Mouse (Mus musculus) brown adipose tissue, adult 24 weeks (tissue): Measurements from ENCODE around the gene Pde4a. TPM values are rescaled to one million over a fixed set of nuclear protein-coding genes. Genes with fewer than 3 reads are reported as not detected.
"Not testable (repeated sequence)": the region's sequence is repeated elsewhere in the genome, so short reads cannot be mapped to it uniquely, and the experiment has no call there.

ENCODE experiments used
- H3K27ac ChIP-seq: fragments of 200-500 bp; replicated peaks from 2 replicates; pipeline ENCODE4 v1.5.1; 2012; ENCODE audit warnings: low read depth, mild to moderate bottlenecking, low read length
- H3K4me1 ChIP-seq: fragments of 200-500 bp; 2 replicates; pipeline ENCODE4 v1.6.1; 2012; ENCODE audit warnings: low read length, mixed read lengths; ENCODE audit not compliant: control insufficient read depth, insufficient read depth, insufficient read length
- H3K4me3 ChIP-seq: fragments of 200-500 bp; 2 replicates; pipeline ENCODE4 v1.5.1; 2012; ENCODE audit warnings: low read depth, mild to moderate bottlenecking, low read length, moderate library complexity; ENCODE audit not compliant: insufficient read depth
- polyA plus RNA-seq: library from polyadenylated mRNA; stranded (reverse); fragments of >200 nt; gene quantifications from 2 replicates; pipeline ENCODE4 v1.2.4, GENCODE M21; 2012; ENCODE audit not compliant: missing spikeins, insufficient read depth, insufficient read length

Gene Pde4a
- polyA plus RNA-seq, 1 experiment, result 29.4 TPM

DNA sequence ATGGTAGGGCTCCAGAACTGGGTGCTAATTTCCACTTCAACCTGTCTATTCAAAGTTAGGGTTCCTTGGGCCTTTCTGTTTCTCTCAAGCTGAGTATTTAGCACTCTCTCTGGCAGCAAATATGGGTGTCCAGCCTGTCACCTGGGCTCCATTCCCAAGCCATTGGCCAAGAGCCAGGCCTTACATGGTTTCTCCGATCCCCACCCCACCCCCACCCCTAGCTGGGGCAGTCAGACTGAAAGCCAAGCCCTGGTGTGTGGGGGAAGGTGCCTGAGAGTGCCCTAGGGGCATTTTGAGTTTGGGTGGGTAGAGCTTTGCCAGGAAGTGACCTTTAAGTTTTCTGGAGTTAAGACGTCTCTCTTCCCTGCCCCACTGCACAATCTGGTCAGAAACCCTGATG lies 19.2 kb downstream of the Pde4a start:
- H3K4me3 ChIP-seq, result peak overlapping the region; percentile 61
- peaks cover 5% of the 10 kb centered on the region; the same call in 1 of the 2 replicates for H3K4me1 ChIP-seq
- peak overlapping the region; percentile 92 for H3K27ac ChIP-seq

DNA sequence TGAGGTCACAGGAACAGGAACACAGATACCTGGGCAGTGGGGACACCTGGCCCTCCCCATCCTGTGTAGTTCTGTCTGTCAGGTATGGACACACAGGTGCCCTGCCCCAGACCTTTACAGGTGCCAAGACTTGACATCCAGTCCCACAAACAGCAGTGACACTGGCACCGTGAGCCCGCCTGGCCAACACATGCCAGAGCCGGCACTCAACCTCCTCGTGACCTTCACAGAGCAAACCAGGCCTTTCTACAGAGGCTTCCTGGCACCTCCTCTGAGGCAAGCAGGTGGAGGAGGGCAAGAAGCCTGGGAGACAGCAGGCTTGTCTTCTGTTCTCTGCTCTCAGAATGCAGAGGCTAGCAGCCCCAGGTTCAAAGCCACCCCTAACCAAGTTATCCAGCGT lies 19.9 kb downstream of the Pde4a start:
- peak overlapping the region; percentile 21; the same call in 1 of the 2 replicates for H3K4me3 ChIP-seq

GRCm38 (mm10) chr9:21189905-21190304 lies 24.4 kb downstream of the Pde4a start:
- no peak overlapping the region for H3K27ac ChIP-seq
- no peak overlapping the region for H3K4me3 ChIP-seq
- peaks cover 3% of the 10 kb centered on the region; the same call in 1 of the 2 replicates for H3K4me1 ChIP-seq

More for the DNA sequence above, 19.9 kb downstream of the Pde4a start:
- Histone ChIP-seq H3K27ac (peak overlapping the region; percentile 92), H3K4me1 (peaks cover 5% of the 10 kb centered on the region; the same call in 1 of the 2 replicates)

GRCm38 (mm10) chr9:21190670-21191069 lies 25.2 kb downstream of the Pde4a start:
- Histone ChIP-seq H3K27ac (no peak overlapping the region), H3K4me3 (no peak overlapping the region), H3K4me1 (peaks cover 3% of the 10 kb centered on the region; the same call in 1 of the 2 replicates)

- H3K4me3 ChIP-seq, result no peak overlapping the region
- no peaks in the 10 kb centered on the region for H3K4me1 ChIP-seq
- H3K27ac ChIP-seq, result no peak overlapping the region
Measured at GRCm38 (mm10) chr9:21193786-21194185, 28.3 kb downstream of the Pde4a start.

DNA sequence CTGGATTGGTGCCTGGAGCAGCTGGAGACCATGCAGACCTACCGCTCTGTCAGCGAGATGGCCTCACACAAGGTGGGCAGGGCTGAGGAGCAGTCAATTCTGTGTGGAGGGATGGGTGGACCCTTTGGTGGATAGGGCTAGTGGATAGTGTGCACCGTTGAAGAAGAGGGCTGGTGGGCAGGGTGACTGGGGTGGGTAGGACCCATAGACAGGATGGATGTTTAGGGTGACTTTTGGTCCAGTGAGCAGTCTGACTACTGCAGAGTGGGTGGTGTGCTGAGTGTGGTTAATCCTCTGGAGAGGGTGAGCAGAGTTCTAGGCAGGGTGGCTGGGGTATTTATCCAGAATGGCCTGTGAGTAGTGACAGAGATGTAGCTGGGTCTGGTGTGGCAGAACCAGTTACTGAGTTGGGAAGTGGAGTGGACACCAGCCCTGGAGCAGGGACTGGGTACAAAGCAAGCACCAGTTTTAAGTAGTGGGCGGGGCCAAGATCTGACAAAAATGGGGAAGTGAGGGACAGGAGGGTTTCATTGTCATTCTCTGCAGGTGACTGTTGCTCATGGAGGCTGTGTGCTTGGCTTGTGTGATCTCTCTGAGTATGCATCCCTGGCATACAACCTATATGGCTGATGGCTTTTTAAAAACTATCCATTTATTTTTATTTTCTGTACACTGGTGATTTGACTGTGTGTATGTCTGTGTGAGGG lies 29.4 kb downstream of the Pde4a start:
- Histone ChIP-seq H3K27ac (no peak overlapping the region), H3K4me3 (no peak overlapping the region), H3K4me1 (no peaks in the 10 kb centered on the region)

DNA sequence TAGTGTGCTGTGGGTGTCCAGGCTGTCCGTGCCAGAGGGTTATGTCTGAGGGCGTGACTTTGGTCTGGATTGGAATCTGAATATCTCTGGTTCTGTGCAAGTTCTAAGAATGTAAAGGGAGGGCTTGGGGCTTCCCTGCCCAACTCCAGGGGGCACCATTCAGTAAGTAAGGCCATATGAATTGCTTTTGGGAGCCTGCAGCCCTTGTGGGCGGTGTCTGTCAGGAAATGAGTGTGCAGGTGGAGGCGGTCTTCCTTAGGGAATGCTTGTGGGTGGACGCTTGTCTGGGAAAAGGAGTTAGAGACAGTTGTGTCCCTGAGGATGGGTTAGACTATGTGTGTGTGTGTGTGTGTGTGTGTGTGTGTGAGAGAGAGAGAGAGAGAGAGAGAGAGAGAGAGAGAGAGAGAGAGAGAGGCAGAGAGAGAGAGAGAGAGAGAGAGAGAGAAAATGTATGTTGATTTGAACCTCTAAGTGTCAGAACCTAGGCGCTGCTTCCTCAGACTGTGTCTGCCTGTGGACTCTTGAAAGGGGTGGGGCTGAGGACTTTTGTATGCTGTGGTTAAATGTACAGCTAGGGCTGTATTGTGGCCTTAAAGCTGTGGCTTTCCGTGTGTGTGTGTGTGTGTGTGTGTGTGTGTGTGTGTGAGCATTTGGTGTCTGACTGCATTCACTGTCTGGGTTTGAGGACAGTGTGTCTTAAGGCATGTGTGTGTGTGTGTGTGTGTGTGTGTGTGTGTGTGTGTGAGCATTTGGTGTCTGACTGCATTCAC lies 30.4 kb downstream of the Pde4a start:
- not testable (repeated sequence) for H3K27ac ChIP-seq, H3K4me3 ChIP-seq, H3K4me1 ChIP-seq

DNA sequence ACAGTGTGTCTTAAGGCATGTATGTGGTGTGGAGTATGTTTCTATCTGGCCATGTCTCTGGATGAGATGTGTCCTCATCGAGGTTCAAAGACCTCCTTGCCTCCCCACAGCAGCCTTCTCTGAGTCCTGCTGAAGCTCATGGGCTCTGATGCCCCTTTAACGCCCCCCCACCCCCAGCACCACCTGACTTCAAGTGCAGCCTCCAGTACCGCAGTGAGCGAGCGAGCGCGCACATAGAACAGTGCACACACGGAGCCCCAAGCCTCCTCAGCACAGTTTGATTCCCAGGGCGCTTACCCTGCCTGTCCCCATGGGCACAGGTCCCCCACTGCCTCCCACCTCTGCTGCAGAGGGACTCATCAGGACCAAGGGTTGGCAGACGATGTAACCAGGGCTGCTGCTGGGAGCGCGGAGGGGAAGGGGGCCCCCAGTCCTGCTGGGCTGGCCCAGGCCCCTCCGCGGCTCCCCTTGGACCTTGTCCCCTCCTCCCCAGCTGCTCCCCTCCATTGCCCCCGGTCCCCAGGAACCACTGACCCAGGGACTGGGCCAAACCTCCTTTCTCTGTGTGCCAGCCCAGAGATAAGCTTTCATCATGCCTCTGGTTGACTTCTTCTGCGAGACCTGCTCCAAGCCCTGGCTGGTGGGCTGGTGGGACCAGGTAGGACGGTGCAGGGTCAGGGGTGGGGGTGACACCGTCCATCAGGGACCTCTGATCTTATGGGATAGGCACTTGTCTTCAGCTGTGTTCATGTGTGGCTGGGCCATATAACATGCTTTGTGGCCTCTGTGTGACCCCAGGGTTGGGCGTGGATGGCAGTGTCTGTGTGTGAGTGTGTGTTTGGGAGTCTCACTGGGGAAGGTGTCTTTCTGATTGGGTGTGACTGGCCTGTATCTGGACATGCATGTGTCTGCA lies 31.3 kb downstream of the Pde4a start:
- no peak overlapping the region for H3K27ac ChIP-seq

GRCm38 (mm10) chr9:21197981-21198380 lies 32.5 kb downstream of the Pde4a start:
- Histone ChIP-seq H3K4me1 (no peaks in the 10 kb centered on the region), H3K4me3 (no peak overlapping the region)

More for the DNA sequence above, 31.3 kb downstream of the Pde4a start:
- no peaks in the 10 kb centered on the region for H3K4me1 ChIP-seq
- H3K4me3 ChIP-seq, result no peak overlapping the region

GRCm38 (mm10) chr9:21198960-21199359 lies 33.4 kb downstream of the Pde4a start:
- H3K27ac ChIP-seq, result no peak overlapping the region
- H3K4me1 ChIP-seq, result no peaks in the 10 kb centered on the region
- no peak overlapping the region for H3K4me3 ChIP-seq

More at GRCm38 (mm10) chr9:21197981-21198380, 32.5 kb downstream of the Pde4a start:
- H3K27ac ChIP-seq, result no peak overlapping the region

DNA sequence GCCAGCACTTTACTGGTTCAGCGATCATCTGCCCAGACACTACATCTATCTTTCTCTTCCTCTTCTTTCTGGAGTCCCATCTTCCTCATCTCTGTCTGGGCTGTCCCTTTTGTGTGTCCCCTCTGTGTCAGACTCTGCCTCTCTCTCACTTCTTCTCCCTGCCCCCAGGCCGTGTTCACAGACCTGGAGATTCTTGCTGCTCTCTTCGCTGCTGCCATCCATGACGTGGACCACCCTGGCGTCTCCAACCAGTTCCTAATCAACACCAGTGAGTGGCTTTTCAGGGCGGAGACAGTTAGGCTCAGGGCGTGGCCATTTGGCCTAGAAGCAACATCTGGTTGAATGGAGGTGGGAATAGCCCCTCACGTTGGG lies 38.6 kb downstream of the Pde4a start:
- H3K27ac ChIP-seq, result no peak overlapping the region
- no peak overlapping the region for H3K4me3 ChIP-seq
- H3K4me1 ChIP-seq, result no peaks in the 10 kb centered on the region

GRCm38 (mm10) chr9:21204528-21205272 lies 39.2 kb downstream of the Pde4a start:
- Histone ChIP-seq H3K4me3 (no peak overlapping the region), H3K4me1 (no peaks in the 10 kb centered on the region), H3K27ac (no peak overlapping the region)

GRCm38 (mm10) chr9:21206848-21207247 lies 41.3 kb downstream of the Pde4a start:
- H3K27ac ChIP-seq, result no peak overlapping the region
- H3K4me1 ChIP-seq, result no peaks in the 10 kb centered on the region
- H3K4me3 ChIP-seq, result no peak overlapping the region

- Histone ChIP-seq H3K4me1 (no peaks in the 10 kb centered on the region), H3K4me3 (no peak overlapping the region), H3K27ac (no peak overlapping the region)
Measured at GRCm38 (mm10) chr9:21208626-21209025, 43.1 kb downstream of the Pde4a start.
